Mouse (Mus musculus) ZHBTc4 (cell line): ENCODE data around the gene Tex22.

Experiments
- DNase-seq: peaks from one replicate; pipeline ENCODE4 v3.0.0-alpha.2; 2011; ENCODE audit warnings: low read depth, low spot score

The Tex22 gene

GRCm38 (mm10) chr12:113056089-113056488, 18.2 kb upstream of the Tex22 start:
- DNase-seq: no peak

- no peak for DNase-seq
These were observed 14.1 kb upstream of the Tex22 start for GRCm38 (mm10) chr12:113060178-113060577.

- no peak for DNase-seq
These were observed 12.7 kb upstream of the Tex22 start for GRCm38 (mm10) chr12:113061606-113062005.

GRCm38 (mm10) chr12:113062201-113062600, 12.1 kb upstream of the Tex22 start:
- peak; percentile 31 for DNase-seq

- DNase-seq: no peak
These were observed 10.6 kb upstream of the Tex22 start for GRCm38 (mm10) chr12:113063700-113064099.

GRCm38 (mm10) chr12:113068002-113068401, 6.3 kb upstream of the Tex22 start:
- DNase-seq: no peak

- no peak for DNase-seq
These were observed 4.9 kb upstream of the Tex22 start for GRCm38 (mm10) chr12:113069389-113069788.

DNA sequence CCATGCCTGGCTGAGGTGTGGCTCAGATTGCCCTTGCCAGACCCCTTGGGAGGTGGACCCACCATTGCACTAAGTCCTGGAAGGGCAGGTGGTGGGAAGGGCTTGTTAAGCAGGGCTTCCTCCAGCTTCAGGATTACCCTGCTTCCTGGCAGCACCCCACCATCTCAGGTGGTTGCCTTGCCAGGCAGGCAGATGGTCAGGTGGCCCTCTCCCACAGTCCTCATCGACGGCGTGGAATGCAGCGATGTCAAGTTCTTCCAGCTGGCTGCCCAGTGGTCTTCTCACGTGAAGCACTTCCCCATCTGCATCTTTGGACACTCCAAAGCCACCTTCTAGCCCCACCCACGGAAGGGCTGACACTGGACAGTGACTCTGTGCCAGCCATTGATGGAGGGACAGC, 3.0 kb upstream of the Tex22 start:
- DNase-seq: no peak

DNA sequence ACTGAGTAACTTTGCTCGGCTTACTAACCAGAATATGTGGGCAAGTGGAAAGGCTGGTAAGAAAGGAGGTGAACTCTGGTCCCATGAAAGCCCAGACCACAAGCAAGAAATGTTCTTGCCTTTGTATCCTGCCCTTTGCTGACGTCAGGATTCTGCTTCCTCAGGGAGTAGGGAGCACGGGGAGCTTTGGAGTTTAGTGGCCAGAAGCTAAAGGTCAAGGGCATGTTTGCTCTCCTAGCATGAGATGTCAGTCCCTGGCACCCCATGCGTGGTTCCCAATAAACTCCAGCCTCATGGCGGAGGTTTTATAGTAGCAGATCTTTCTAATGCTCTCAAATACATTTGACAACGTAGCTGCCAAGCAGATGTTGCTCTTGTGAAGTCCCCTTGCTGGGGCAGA, 2.5 kb upstream of the Tex22 start:
- no peak for DNase-seq

DNA sequence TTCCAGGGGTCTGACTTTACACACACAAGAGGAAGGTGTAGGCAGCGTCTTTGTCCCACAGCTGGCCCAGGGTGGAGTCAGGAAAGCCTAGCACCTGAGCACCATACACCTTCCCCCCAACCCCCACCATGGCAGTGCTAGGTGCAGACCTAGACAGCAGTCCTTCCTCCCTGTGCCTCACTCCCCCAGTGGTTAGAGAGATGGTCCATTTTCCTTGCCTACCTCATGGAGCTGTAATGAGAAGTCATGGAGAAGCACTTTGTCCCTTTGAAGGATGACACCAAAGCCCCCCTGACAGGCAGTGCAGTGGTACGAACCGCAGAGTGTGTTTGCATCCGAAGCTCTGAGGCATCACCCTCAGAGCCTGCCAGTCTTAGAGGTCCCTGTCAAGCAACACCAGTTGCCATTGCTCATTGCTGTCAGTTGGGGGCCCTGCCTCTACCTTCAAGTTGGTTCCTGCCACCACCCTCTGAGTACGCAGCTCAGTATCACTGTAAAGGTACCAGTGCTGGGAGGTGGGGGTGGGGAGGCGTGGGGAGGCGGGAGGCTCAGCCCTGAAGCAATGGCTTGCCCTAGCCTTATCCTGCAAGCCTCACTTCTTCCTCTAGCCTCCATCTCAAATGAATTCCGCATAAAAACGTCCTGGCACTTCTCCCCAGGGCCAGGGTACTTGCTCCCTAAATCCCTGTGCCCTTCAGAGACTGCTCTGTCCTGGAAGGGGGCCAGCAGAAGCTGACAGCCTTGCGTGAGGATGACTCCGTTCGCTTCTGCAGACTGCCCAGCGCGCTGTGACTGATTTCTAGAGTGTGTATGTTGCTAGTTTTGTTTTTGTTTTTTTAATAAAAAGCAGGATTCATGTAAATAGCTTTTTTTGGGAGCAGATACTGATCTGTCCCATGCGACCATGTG, 628 bp upstream of the Tex22 start:
- peak; percentile 54 for DNase-seq

DNA sequence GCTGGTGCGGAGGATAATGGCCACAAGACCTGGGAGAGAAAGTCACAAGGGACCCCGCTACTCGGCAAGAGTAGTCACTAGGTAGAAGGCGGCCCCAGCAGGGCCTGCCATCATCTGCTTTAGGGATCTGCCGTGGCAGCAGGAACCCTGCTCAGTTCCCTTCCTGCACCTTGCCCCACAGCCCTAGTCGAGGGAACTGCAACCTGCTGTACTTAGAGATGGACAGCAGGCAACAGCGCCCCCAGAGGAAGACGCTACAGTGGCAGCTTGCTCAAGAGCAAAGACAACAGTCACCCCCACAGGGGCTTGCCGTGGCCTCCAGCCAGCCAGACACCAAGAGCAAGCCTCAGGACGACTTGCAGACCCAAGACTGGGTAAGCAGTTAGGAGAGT, 757 bp downstream of the Tex22 start:
- DNase-seq: peak; percentile 93

GRCm38 (mm10) chr12:113075486-113075885, 1.2 kb downstream of the Tex22 start:
- no peak for DNase-seq

- DNase-seq: no peak
These were observed 13.0 kb downstream of the Tex22 start for GRCm38 (mm10) chr12:113087276-113087675.

DNA sequence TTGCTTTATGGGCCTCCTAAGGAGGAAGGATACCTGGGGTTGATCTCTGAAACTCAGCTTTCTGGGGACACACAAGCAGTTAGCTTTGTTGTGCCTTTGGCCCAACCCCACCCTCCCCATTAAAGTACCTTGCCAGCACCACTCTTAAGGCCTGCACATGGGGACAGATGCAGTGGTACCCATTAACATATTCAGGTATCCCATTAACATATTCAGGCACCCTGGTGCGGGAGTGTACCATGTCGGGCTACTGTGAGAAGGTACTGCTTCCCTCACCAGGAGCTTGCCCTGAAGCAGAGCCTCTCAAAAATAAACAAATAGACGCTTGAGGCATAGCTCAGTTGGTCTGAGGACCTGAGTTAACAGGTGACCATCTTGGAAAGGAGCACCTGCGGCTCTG, 13.7 kb downstream of the Tex22 start:
- DNase-seq: peak; percentile 59

GRCm38 (mm10) chr12:113089107-113089506, 14.8 kb downstream of the Tex22 start:
- DNase-seq: no peak

DNA sequence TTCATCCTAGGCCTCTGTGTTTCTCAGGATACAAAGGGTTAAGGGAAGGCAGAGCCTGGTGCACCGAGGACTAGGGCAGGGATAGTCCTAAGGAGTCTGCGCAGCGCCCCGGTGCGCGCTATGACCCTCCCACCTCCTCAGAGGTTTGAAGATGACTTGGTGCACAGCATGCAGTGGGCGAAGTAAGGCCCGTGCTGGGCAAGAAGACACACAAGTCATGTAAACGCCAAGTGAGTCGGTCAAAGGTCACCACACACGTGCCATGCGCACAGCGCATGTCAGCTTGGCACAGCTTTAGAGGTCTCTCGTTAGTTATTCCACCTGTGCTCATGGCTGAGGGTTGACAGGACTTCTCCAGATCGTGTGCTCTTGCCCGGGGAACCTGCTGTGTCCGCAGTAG, 15.8 kb downstream of the Tex22 start:
- no peak for DNase-seq

- peak; percentile 36 for DNase-seq
These were observed 22.7 kb downstream of the Tex22 start for GRCm38 (mm10) chr12:113097040-113097439.

- peak; percentile 35 for DNase-seq
These were observed 23.5 kb downstream of the Tex22 start, which contains the start of gene Mta1 for GRCm38 (mm10) chr12:113097749-113098281. Gene Mta1, plus strand, starts transcription at chr12:113098278.

DNA sequence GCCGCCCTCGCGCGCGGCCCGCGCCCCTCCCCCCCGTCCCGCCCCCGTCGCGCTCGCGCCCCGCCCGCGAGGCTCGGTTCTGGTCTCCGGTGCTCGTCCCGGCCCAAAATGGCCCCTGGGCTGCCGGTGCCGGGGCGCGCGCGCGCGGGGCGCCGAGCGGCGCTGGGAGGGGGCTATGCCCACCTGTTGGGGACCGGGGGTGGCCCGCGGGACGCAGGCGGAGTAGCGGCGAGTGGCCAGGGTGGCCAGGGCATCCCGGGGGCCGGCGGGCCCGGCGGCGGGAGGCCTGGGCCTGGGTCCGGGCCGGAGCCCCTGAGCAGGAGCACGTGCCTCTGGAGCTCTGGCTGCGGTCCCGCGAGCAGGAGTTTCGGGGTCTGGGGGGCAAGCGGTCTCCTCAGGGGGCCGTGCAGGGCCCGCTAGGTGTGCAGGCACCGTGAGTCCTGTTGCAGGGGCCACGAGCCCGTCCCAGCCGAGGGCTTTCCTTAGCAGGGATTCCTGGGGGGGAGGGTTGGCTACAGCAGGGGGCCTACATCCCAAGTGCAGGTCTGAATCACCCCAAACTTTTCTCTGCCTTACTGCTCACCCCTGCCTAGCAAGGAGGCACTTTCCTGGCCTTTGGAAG, 24.3 kb downstream of the Tex22 start:
- DNase-seq: no peak

GRCm38 (mm10) chr12:113099470-113100237, 25.4 kb downstream of the Tex22 start:
- peak; percentile 34 for DNase-seq

- no peak for DNase-seq
These were observed 26.3 kb downstream of the Tex22 start for GRCm38 (mm10) chr12:113100448-113101076.
